Mouse (Mus musculus) liver, embryonic 14.5 days (tissue): ENCODE data around the gene Gzmn. TPM values are rescaled to one million over a fixed set of nuclear protein-coding genes. Genes with fewer than 3 reads are reported as not detected.
"Not testable (repeated sequence)": the region's sequence is repeated elsewhere in the genome, so short reads cannot be mapped to it uniquely, and the experiment has no call there.

Experiments used
- ATAC-seq: fragments of 200-750 bp; cut with Nextera tagmentation; 2 replicates; pipeline ENCODE4 v1.8.0; 2017; ENCODE audit warnings: moderate number of reproducible peaks, mild to moderate bottlenecking, moderate library complexity; ENCODE audit not compliant: insufficient read depth
- DNase-seq, 3 experiments: peaks; one replicate each; pipeline ENCODE4 v3.0.0-alpha.2; 2012 to 2013; ENCODE audit warnings: low read depth in 3 of 3, low spot score in 3 of 3
- H3K27ac ChIP-seq: fragments of 300-500 bp; sonication (generic); 2 replicates; pipeline ENCODE4 v1.5.1; 2014; ENCODE audit warnings: moderate library complexity, mild to moderate bottlenecking, control low read depth, inconsistent platforms
- H3K27me3 ChIP-seq: fragments of 300-500 bp; sonication (generic); 2 replicates; pipeline ENCODE4 v1.6.1; 2014; ENCODE audit warnings: mild to moderate bottlenecking, low read length, moderate library complexity; ENCODE audit not compliant: control insufficient read depth, insufficient read depth
- H3K36me3 ChIP-seq: fragments of 300-500 bp; sonication (generic); replicated peaks from 2 replicates; pipeline ENCODE4 v1.6.1; 2014; ENCODE audit warnings: low read depth; ENCODE audit not compliant: control insufficient read depth, insufficient read depth
- H3K4me1 ChIP-seq, 2 experiments: fragments of 200-500 bp in 1 of 2; fragments of 300-500 bp in 1 of 2; sonication (generic) in 1 of 2; replicated peaks; 2 replicates each; pipeline ENCODE4 v1.6.1; 2012 to 2014; ENCODE audit warnings: antibody characterized with exemption in 1 of 2, inconsistent platforms in 1 of 2, low read length in 1 of 2; ENCODE audit not compliant: control insufficient read depth in 2 of 2, insufficient read depth in 2 of 2
- H3K4me2 ChIP-seq: fragments of 300-500 bp; sonication (generic); 2 replicates; pipeline ENCODE4 v1.6.1; 2014; ENCODE audit warnings: low read depth, mild to moderate bottlenecking, control low read depth, moderate library complexity
- H3K4me3 ChIP-seq, 2 experiments: fragments of 200-500 bp in 1 of 2; fragments of 300-500 bp in 1 of 2; sonication (generic) in 1 of 2; 2 replicates each; pipeline ENCODE4 v1.5.1; 2012 to 2014; ENCODE audit warnings: low read depth in 2 of 2, low read length in 2 of 2, mild to moderate bottlenecking in 2 of 2, control low read depth in 1 of 2, inconsistent platforms in 1 of 2, moderate library complexity in 1 of 2; ENCODE audit not compliant: insufficient read depth in 1 of 2
- H3K9ac ChIP-seq: fragments of 300-500 bp; sonication (generic); replicated peaks from 2 replicates; pipeline ENCODE4 v1.6.1; 2014; ENCODE audit warnings: mild to moderate bottlenecking, control low read depth, moderate library complexity
- H3K9me3 ChIP-seq: fragments of 300-500 bp; sonication (generic); 2 replicates; pipeline ENCODE4 v1.6.1; 2016; ENCODE audit warnings: low read length, mixed read lengths; ENCODE audit not compliant: control insufficient read depth
- CTCF ChIP-seq: IDR thresholded peaks from 2 replicates; pipeline ENCODE4 v1.5.1; 2016; ENCODE audit warnings: antibody characterized with exemption, low read depth, control low read depth
- EP300 ChIP-seq: IDR thresholded peaks from 2 replicates; pipeline ENCODE4 v1.6.1; 2016; ENCODE audit warnings: antibody characterized with exemption, low read depth
- WGBS: fragments of 180-500 bp; shearing (Covaris S2); extraction: QIAGEN DNeasy Blood & Tissue Kit; methylation state at CpG from one replicate; pipeline ENCODE4 v1.1.7; 2014; ENCODE audit not compliant: insufficient replicate concordance; 5-methylcytosine and 5-hydroxymethylcytosine counted together
- polyA plus RNA-seq, 2 experiments: library from polyadenylated mRNA; depleted of rRNA in 1 of 2; stranded (reverse) in 1 of 2; unstranded in 1 of 2; fragments of >200 nt; fragmentation: Nextera tagmentation in 1 of 2; extraction: Ambion mirVana in 1 of 2; gene quantifications; 2 replicates each; pipeline versions ENCODE4 v1.2.1 to v1.2.3; 2012 to 2014

The Gzmn gene
- polyA plus RNA-seq, 2 experiments, result not detected

DNA sequence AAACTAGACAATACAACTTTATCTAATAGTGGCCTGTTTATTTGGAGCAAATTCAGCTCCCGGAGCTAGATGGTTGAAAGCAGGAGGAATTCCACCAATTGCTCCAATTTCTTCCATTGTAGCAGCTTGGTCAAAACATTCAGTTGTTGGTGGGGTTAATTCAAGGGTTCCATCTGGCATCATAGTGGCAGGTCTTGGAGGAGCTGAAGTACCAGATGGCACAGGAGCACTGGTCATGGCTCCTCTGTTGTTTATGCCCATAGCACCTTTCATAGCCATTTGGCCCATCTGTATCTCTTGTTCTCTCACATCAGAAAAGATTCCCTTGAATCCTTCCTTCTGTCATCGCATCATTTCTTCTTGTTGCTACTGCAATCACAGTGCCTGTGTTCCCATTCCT, 12.3 kb downstream of the Gzmn start:
- DNase-seq (no peak), ATAC-seq (no peak)
- Histone ChIP-seq H3K27me3 (no peaks in the 10 kb centered on the region), H3K4me3 (no peak overlapping the region), H3K36me3 (no peaks in the 10 kb centered on the region), H3K4me2 (no peak overlapping the region), H3K4me1 (no peaks in the 10 kb centered on the region), H3K9me3 (no peaks in the 10 kb centered on the region), H3K9ac (no peak overlapping the region), H3K27ac (no peak overlapping the region)
- WGBS, result 64% methylated on average over 2 of the region's 2 CpGs
- TF ChIP-seq CTCF (no peak), EP300 (no peak)

DNA sequence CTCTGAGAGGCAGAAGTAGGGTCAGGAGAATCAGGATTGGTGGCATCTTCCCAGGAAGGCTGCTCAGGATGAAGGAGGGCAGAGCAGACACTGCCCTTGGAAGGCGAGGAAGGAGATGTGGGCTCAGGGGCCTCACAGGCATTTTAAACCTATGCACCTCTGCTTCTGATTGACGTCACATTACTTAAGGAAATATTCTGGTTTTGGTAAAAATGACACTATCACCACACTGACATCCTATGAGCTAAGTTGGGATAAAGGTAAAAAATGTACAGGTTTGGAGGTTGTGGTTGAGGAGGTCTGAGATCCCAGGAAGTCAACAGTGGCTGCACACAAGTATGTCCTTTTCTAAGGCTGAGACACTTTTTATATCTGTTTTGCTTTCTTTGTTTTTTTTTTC, 14.9 kb downstream of the Gzmn start, which contains the start of gene Gzmg:
Gene Gzmg, minus strand, starts transcription at position 101 of the 400 bp plus-strand sequence.
- 59% methylated on average over 2 of the region's 2 CpGs for WGBS
- not testable (repeated sequence) for ATAC-seq

DNA sequence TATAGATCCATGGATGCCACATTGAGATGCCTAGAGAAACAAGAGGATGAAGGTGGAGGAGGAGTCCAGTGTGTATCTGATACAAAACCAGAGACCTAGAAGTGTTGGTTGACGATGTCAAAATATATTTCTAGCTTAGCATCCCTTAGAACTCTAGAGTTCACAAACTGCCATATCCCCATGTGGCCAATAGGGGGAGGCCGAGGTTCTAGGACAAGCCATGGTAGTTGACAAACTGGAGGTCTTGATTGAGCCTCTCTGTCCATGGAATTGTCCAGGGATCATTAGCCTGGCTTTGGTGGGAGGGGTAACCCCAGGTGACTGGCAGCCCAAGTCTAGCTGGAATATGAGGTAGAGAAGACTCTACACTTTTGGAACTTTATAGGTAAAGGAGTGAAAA, 19.1 kb downstream of the Gzmn start:
- Histone ChIP-seq H3K9ac (no peak overlapping the region), H3K27me3 (no peaks in the 10 kb centered on the region), H3K4me3 (no peak overlapping the region), H3K36me3 (no peaks in the 10 kb centered on the region), H3K4me2 (no peak overlapping the region), H3K4me1 (no peaks in the 10 kb centered on the region), H3K9me3 (no peaks in the 10 kb centered on the region), H3K27ac (no peak overlapping the region)
- ATAC-seq (no peak), DNase-seq (no peak)
- WGBS, result 35% methylated on average over 2 of the region's 2 CpGs
- no peak for TF ChIP-seq EP300
- peak; percentile 55 for TF ChIP-seq CTCF

More for the DNA sequence above, 14.9 kb downstream of the Gzmn start, which contains the start of gene Gzmg:
- not testable (repeated sequence) for H3K27me3 ChIP-seq, H3K9ac ChIP-seq, H3K9me3 ChIP-seq, H3K4me2 ChIP-seq, H3K36me3 ChIP-seq, H3K27ac ChIP-seq, DNase-seq, H3K4me3 ChIP-seq, H3K4me1 ChIP-seq

DNA sequence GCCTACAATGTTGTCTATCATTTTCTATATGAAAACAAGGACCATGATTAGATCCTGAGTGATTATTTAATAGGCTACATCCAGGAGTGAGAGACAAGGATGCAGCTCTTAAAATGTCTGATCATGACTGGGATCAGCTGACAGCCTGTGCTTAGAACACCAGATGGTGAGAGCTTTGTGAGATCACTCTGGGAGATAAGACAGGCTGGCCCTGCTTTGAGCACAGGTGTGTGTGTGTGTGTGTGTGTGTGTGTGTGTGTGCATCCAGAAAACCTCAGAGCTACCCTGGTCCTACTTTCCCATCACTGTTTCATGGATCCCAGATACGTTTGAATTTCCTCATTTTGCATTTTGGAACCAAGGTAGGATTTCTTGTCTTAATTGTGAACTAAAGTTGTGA, 40.7 kb downstream of the Gzmn start:
- not testable (repeated sequence) for H3K9ac ChIP-seq, H3K27me3 ChIP-seq, H3K36me3 ChIP-seq, H3K4me1 ChIP-seq, H3K4me3 ChIP-seq, DNase-seq, ATAC-seq, H3K4me2 ChIP-seq, H3K9me3 ChIP-seq, H3K27ac ChIP-seq
- 43% methylated on average over 1 of the region's 1 CpGs for WGBS

DNA sequence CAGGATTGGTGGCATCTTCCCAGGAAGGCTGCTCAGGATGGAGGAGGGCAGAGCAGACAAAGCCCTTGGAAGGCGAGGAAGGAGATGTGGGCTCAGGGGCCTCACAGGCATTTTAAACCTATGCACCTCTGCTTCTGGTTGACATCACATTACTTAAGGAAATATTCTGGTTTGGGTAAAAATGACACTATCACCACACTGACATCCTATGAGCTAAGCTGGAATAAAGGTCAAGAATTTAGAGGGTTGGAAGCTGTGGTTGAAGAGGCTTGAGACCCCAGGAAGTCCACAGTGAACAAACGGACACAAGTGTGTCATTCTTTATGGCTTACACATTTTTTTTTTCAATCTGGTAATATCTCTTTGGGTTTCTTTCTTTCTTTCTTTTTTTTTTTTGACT, 41.9 kb downstream of the Gzmn start, which contains the start of gene Gzmd:
Gene Gzmd, minus strand, starts transcription at position 101 of the 400 bp plus-strand sequence.
- WGBS, result 38% methylated on average over 2 of the region's 2 CpGs
- H3K4me2 ChIP-seq, ATAC-seq, H3K9ac ChIP-seq, H3K4me1 ChIP-seq, H3K27me3 ChIP-seq, H3K9me3 ChIP-seq, H3K4me3 ChIP-seq, H3K27ac ChIP-seq, DNase-seq, H3K36me3 ChIP-seq: not testable (repeated sequence)

DNA sequence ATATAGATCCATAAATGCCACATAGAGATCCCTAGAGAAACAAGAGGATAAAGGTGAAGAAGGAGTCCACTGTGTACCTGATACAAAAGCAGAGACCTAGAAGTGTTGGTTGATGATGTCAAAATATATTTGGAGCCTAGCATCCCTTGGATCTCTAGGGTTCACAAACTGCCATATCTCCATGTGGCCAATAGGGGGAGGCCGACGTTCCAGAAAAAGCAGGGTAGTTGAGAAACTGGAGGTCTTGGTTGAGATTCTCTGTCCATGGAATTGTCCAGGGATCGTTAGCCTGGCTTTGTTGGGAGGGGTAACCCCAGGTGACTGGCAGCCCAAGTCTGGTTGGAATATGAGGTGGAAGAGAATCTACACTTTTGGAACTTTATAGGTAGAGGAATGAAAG, 46.1 kb downstream of the Gzmn start:
- H3K4me2 ChIP-seq, result no peak overlapping the region
- peak; percentile 52 for TF ChIP-seq CTCF
- no peak for TF ChIP-seq EP300
- no peaks in the 10 kb centered on the region for H3K36me3 ChIP-seq
- no peaks in the 10 kb centered on the region for H3K27me3 ChIP-seq
- 27% methylated on average over 3 of the region's 3 CpGs for WGBS
- H3K9me3 ChIP-seq, result no peaks in the 10 kb centered on the region
- H3K27ac ChIP-seq, result no peak overlapping the region
- no peaks in the 10 kb centered on the region for H3K4me1 ChIP-seq
- DNase-seq, result no peak
- H3K4me3 ChIP-seq, result no peak overlapping the region
- no peak for ATAC-seq
- H3K9ac ChIP-seq, result no peak overlapping the region
